Mouse (Mus musculus): ENCODE data around the gene Mblac1. TPM values are rescaled to one million over a fixed set of nuclear protein-coding genes. Genes with fewer than 3 reads are reported as not detected.
"Not testable (repeated sequence)": the region's sequence is repeated elsewhere in the genome, so short reads cannot be mapped to it uniquely, and the experiment has no call there.

Mblac1 gene
- total and polyA plus RNA-seq, 3 experiments = 2.1 to 3.8 (median 2.5) TPM

GRCm38 (mm10) chr5:138207253-138207652 is 13.1 kb downstream of the Mblac1 start:
- DNase-seq (ENCODE audit: low spot score) (no peak), ATAC-seq (ENCODE audit: extremely low read depth, insufficient number of reproducible peaks, low FRiP score, poor library complexity, severe bottlenecking) (no peak)
- H3K9me3 ChIP-seq (replicated peaks) = peaks cover 14% of the 10 kb centered on the region
- TF ChIP-seq TAL1 (conservative IDR thresholded peaks at IDR 0.05; ENCODE audit: low read depth, low read length) (no peak), CTCF (IDR thresholded peaks at IDR 0.05; ENCODE audit: low read depth, low read length) (no peak), GATA2 (IDR thresholded peaks at IDR 0.05; ENCODE audit: borderline replicate concordance, low read depth, low read length) (no peak), GATA1 (IDR thresholded peaks at IDR 0.05; ENCODE audit: borderline replicate concordance, low read length) (no peak)
- H3K36me3 ChIP-seq (replicated peaks) = no peaks in the 10 kb centered on the region
- H3K4me1 ChIP-seq (ENCODE audit: insufficient read depth, low read depth, low read length) = no peaks in the 10 kb centered on the region
- no peaks in the 10 kb centered on the region for H3K27me3 ChIP-seq (ENCODE audit: insufficient read depth, low read length)
- no peak overlapping the region for H3K4me3 ChIP-seq (ENCODE audit: low read depth, low read length)

GRCm38 (mm10) chr5:138207873-138208272 is 13.8 kb downstream of the Mblac1 start:
- peaks cover 14% of the 10 kb centered on the region for H3K9me3 ChIP-seq (replicated peaks)
- H3K4me1 ChIP-seq (ENCODE audit: insufficient read depth, low read depth, low read length) = no peaks in the 10 kb centered on the region
- H3K36me3 ChIP-seq (replicated peaks) = no peaks in the 10 kb centered on the region
- DNase-seq (ENCODE audit: low spot score) = no peak
- no peaks in the 10 kb centered on the region for H3K27me3 ChIP-seq (ENCODE audit: insufficient read depth, low read length)
- H3K4me3 ChIP-seq (ENCODE audit: low read depth, low read length) = no peak overlapping the region
- ATAC-seq (ENCODE audit: extremely low read depth, insufficient number of reproducible peaks, low FRiP score, poor library complexity, severe bottlenecking) = no peak
- TF ChIP-seq GATA1 (IDR thresholded peaks at IDR 0.05; ENCODE audit: borderline replicate concordance, low read length) = no peak
- TF ChIP-seq TAL1 (conservative IDR thresholded peaks at IDR 0.05; ENCODE audit: low read depth, low read length) = no peak
- no peak for TF ChIP-seq CTCF (IDR thresholded peaks at IDR 0.05; ENCODE audit: low read depth, low read length)

GRCm38 (mm10) chr5:138216632-138217031 is 22.5 kb downstream of the Mblac1 start:
- H3K36me3 ChIP-seq (replicated peaks); H3K4me1 ChIP-seq (ENCODE audit: insufficient read depth, low read depth, low read length); DNase-seq (ENCODE audit: low spot score); ATAC-seq (ENCODE audit: extremely low read depth, insufficient number of reproducible peaks, low FRiP score, poor library complexity, severe bottlenecking); H3K9me3 ChIP-seq (replicated peaks); H3K27me3 ChIP-seq (ENCODE audit: insufficient read depth, low read length); H3K4me3 ChIP-seq (ENCODE audit: low read depth, low read length): not testable (repeated sequence)

GRCm38 (mm10) chr5:138219864-138220263 is 25.8 kb downstream of the Mblac1 start:
- DNase-seq (ENCODE audit: low spot score) (no peak), ATAC-seq (ENCODE audit: extremely low read depth, insufficient number of reproducible peaks, low FRiP score, poor library complexity, severe bottlenecking) (no peak)
- Histone ChIP-seq H3K9me3 (replicated peaks) (no peaks in the 10 kb centered on the region; the same call in 1 of the 2 replicates), H3K36me3 (replicated peaks) (no peaks in the 10 kb centered on the region), H3K4me3 (ENCODE audit: low read depth, low read length) (no peak overlapping the region), H3K4me1 (ENCODE audit: insufficient read depth, low read depth, low read length) (no peaks in the 10 kb centered on the region), H3K27me3 (ENCODE audit: insufficient read depth, low read length) (no peaks in the 10 kb centered on the region; the same call in none of the 2 replicates)
- TF ChIP-seq GATA1 (IDR thresholded peaks at IDR 0.05; ENCODE audit: borderline replicate concordance, low read length) (no peak), CTCF (IDR thresholded peaks at IDR 0.05; ENCODE audit: low read depth, low read length) (no peak), TAL1 (conservative IDR thresholded peaks at IDR 0.05; ENCODE audit: low read depth, low read length) (no peak), POLR2AphosphoS5 (IDR thresholded peaks at IDR 0.05; ENCODE audit: insufficient replicate concordance, low read depth, low read length) (no peak), GATA2 (IDR thresholded peaks at IDR 0.05; ENCODE audit: borderline replicate concordance, low read depth, low read length) (no peak)

- ATAC-seq (ENCODE audit: extremely low read depth, insufficient number of reproducible peaks, low FRiP score, poor library complexity, severe bottlenecking) = peak; percentile 48; the same call in 1 of the 2 replicates
- H3K9me3 ChIP-seq (replicated peaks) = no peaks in the 10 kb centered on the region
- H3K27me3 ChIP-seq (ENCODE audit: insufficient read depth, low read length) = no peaks in the 10 kb centered on the region; the same call in none of the 2 replicates
- no peak overlapping the region for H3K4me3 ChIP-seq (ENCODE audit: low read depth, low read length)
- TF ChIP-seq TAL1 (conservative IDR thresholded peaks at IDR 0.05; ENCODE audit: low read depth, low read length) (no peak), GATA2 (IDR thresholded peaks at IDR 0.05; ENCODE audit: borderline replicate concordance, low read depth, low read length) (no peak), GATA1 (IDR thresholded peaks at IDR 0.05; ENCODE audit: borderline replicate concordance, low read length) (no peak), POLR2AphosphoS5 (IDR thresholded peaks at IDR 0.05; ENCODE audit: insufficient replicate concordance, low read depth, low read length) (no peak), CTCF (IDR thresholded peaks at IDR 0.05; ENCODE audit: low read depth, low read length) (peak; percentile 78)
- no peaks in the 10 kb centered on the region for H3K4me1 ChIP-seq (ENCODE audit: insufficient read depth, low read depth, low read length)
- H3K36me3 ChIP-seq (replicated peaks) = no peaks in the 10 kb centered on the region
- DNase-seq (ENCODE audit: low spot score) = peak; percentile 73
Observed at GRCm38 (mm10) chr5:138222111-138222510, 28.0 kb downstream of the Mblac1 start.

GRCm38 (mm10) chr5:138223287-138223686 is 29.2 kb downstream of the Mblac1 start:
- TF ChIP-seq TAL1 (conservative IDR thresholded peaks at IDR 0.05; ENCODE audit: low read depth, low read length) = no peak
- TF ChIP-seq GATA2 (IDR thresholded peaks at IDR 0.05; ENCODE audit: borderline replicate concordance, low read depth, low read length) = no peak
- TF ChIP-seq GATA1 (IDR thresholded peaks at IDR 0.05; ENCODE audit: borderline replicate concordance, low read length) = no peak
- TF ChIP-seq POLR2AphosphoS5 (IDR thresholded peaks at IDR 0.05; ENCODE audit: insufficient replicate concordance, low read depth, low read length) = no peak
- TF ChIP-seq CTCF (IDR thresholded peaks at IDR 0.05; ENCODE audit: low read depth, low read length) = no peak
- H3K4me1 ChIP-seq (ENCODE audit: insufficient read depth, low read depth, low read length) = no peaks in the 10 kb centered on the region
- DNase-seq (ENCODE audit: low spot score) = no peak
- no peak overlapping the region for H3K4me3 ChIP-seq (ENCODE audit: low read depth, low read length)
- H3K27me3 ChIP-seq (ENCODE audit: insufficient read depth, low read length) = peaks cover under 1% of the 10 kb centered on the region; the same call in 1 of the 2 replicates
- no peaks in the 10 kb centered on the region for H3K36me3 ChIP-seq (replicated peaks)
- ATAC-seq (ENCODE audit: extremely low read depth, insufficient number of reproducible peaks, low FRiP score, poor library complexity, severe bottlenecking) = no peak
- H3K9me3 ChIP-seq (replicated peaks) = no peaks in the 10 kb centered on the region

GRCm38 (mm10) chr5:138225700-138226099 is 31.6 kb downstream of the Mblac1 start, which contains the start of gene Nxpe5:
Nxpe5 (plus strand) TSS chr5:138225898.
- no peak for TF ChIP-seq GATA1 (IDR thresholded peaks at IDR 0.05; ENCODE audit: borderline replicate concordance, low read length)
- TF ChIP-seq POLR2AphosphoS5 (IDR thresholded peaks at IDR 0.05; ENCODE audit: insufficient replicate concordance, low read depth, low read length) = no peak
- no peak for TF ChIP-seq GATA2 (IDR thresholded peaks at IDR 0.05; ENCODE audit: borderline replicate concordance, low read depth, low read length)
- TF ChIP-seq TAL1 (conservative IDR thresholded peaks at IDR 0.05; ENCODE audit: low read depth, low read length) = no peak
- no peak for TF ChIP-seq CTCF (IDR thresholded peaks at IDR 0.05; ENCODE audit: low read depth, low read length)
- H3K27me3 ChIP-seq (ENCODE audit: insufficient read depth, low read length) = peaks cover 8% of the 10 kb centered on the region; the same call in 1 of the 2 replicates
- DNase-seq (ENCODE audit: low spot score) (no peak), ATAC-seq (ENCODE audit: extremely low read depth, insufficient number of reproducible peaks, low FRiP score, poor library complexity, severe bottlenecking) (no peak)
- no peaks in the 10 kb centered on the region for H3K9me3 ChIP-seq (replicated peaks)
- peaks cover 3% of the 10 kb centered on the region; the same call in 1 of the 2 replicates for H3K4me1 ChIP-seq (ENCODE audit: insufficient read depth, low read depth, low read length)
- H3K36me3 ChIP-seq (replicated peaks) = no peaks in the 10 kb centered on the region
- no peak within 1 kb of the TSS for H3K4me3 ChIP-seq (ENCODE audit: low read depth, low read length)
